Mouse (Mus musculus) layer of hippocampus, adult 8-10 months (tissue): ENCODE measurements around the gene Stra6l. TPM values are rescaled to one million over a fixed set of nuclear protein-coding genes. Genes with fewer than 3 reads are reported as not detected.

Experiments used
- DNase-seq, 2 experiments: peaks; one replicate each; pipeline ENCODE4 v3.0.0; 2022; ENCODE audit warnings: low spot score in 2 of 2
- total RNA-seq, 4 experiments: library from RNA; stranded (reverse); gene quantifications; 2 replicates each; pipeline ENCODE4 v1.2.4; 2022

The Stra6l gene
- total RNA-seq: under 1 TPM in 2 of 4 experiments, not detected in 2; 0.13 to 0.14 TPM

DNA sequence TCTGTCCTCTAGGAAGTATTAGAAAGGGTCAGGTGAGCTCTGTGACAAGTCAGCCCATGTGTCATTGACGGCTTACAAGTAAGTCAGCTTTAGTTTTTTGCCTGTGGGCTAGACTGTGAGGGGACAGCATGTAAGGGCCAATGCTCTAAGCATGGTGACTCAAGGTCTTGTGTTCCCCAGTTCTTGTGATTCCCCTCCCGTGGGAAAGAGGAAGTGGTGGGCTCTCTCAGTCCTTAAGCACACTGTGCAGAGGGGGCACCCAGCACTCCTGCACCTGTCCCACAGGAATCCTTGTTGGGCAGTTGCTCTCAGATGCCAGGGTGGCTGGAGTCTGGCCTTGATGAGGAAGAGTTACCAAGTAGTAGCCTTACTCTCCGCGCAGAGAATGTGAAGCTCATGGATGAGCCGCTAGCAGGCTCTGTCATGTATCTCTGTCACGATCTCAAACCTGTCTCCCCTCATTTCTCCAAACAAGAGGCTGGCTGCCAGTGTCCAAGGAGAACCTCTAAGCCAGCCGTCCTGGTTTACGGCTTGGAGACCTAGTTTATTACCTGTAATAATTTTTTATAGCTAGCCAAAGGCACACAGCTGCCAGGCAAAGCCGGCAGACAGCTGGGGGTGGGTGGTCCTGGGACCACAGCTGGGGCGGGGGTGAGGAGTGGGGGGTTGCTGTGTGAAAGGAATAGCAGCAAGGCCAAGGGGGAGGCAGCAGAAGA is at the start of gene Stra6l:
Stra6l (plus strand) TSS at position 556 of the 716 bp plus-strand sequence.
- no peak for DNase-seq

GRCm38 (mm10) chr4:45798964-45799363 is 49.5 kb upstream of the Stra6l start, which contains the start of gene Aldh1b1:
Aldh1b1 (plus strand) TSS chr4:45799022.
- peak; percentile 39 to 66 for DNase-seq

- no peak for DNase-seq
Observed at GRCm38 (mm10) chr4:45799956-45800537, 48.4 kb upstream of the Stra6l start.

GRCm38 (mm10) chr4:45802900-45803299 is 45.6 kb upstream of the Stra6l start:
- DNase-seq: no peak

GRCm38 (mm10) chr4:45808034-45808433 is 40.4 kb upstream of the Stra6l start:
- DNase-seq: no peak

- no peak for DNase-seq
Observed at GRCm38 (mm10) chr4:45811250-45811649, 37.2 kb upstream of the Stra6l start.

DNA sequence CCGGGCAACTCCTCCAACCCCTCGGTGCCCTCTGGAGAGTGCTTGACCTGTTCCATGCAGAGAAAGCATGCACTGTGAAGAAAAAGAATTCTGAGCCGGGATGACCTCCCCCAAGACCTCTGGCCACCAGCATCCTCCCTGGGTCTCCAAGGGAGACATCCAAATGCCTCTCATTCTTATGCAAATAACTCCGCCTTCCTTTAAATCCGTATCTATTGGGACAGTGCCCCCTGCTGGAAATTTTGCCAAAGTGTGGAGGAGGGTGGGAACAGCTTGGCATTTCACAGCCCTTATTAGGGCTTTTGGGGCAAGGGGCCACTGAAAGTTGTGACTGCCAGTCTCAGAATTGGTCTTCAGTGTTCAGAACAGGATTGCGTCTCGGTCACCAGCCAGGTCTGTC is 32.9 kb upstream of the Stra6l start:
- peak in 1 of 2 experiments; percentile 31 for DNase-seq

GRCm38 (mm10) chr4:45818814-45819207 is 29.7 kb upstream of the Stra6l start:
- no peak for DNase-seq

DNA sequence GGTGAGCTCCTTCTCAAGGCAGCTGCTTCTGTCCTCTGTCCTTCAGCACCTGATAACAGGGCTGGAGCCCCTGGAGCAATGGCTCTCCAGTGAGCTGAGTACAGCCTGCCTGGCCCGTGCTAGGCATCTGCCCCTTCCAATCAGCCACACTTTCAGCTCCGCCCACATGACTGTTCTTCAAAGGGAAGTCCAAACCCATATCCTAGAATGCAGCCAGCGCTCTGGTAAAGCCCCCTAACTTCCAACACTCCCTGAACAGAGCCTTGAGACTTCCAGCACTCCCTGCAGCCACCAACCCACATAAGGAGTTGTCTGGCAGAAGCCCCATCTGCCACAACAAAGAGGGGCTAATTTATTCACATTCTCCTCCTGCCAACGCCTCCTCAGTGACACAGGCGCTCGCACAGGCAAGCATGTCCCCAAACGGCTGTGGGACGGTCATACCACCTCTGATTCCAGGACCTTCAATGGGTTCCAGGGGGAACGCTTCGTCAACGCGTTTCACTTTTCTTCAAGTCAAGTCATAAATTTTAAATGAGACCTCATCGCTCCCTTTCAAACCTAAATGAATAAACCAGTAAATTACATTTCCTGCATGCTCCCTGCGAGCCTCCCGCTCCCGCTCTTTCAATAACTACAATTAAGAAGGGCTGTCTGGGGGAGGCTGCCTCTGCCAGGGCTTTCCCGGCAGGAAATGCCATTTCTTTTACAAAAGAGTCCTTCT is 29.1 kb upstream of the Stra6l start:
- DNase-seq: peak in 1 of 2 experiments; percentile 11

GRCm38 (mm10) chr4:45820074-45820830 is 28.2 kb upstream of the Stra6l start:
- peak in 1 of 2 experiments; percentile 53 for DNase-seq

DNA sequence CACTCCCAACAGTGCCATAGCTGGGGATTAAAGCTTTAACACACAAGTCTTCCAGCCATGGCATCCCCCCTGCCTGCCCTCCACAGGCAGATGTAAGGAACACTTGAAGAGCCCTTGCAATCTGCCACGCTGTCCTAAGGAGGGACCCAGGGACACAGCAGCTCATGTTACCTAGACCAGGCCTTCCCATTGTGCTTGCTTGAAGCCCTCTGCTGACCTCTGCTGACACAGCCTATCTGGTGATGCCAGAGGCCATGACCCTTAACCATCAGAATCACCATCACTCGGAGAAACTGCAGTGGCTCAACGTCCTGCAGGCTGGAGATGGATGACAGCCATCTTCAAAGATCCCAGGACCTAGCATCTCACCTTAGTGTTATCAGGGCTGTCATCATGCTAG is 26.5 kb upstream of the Stra6l start:
- no peak for DNase-seq

DNA sequence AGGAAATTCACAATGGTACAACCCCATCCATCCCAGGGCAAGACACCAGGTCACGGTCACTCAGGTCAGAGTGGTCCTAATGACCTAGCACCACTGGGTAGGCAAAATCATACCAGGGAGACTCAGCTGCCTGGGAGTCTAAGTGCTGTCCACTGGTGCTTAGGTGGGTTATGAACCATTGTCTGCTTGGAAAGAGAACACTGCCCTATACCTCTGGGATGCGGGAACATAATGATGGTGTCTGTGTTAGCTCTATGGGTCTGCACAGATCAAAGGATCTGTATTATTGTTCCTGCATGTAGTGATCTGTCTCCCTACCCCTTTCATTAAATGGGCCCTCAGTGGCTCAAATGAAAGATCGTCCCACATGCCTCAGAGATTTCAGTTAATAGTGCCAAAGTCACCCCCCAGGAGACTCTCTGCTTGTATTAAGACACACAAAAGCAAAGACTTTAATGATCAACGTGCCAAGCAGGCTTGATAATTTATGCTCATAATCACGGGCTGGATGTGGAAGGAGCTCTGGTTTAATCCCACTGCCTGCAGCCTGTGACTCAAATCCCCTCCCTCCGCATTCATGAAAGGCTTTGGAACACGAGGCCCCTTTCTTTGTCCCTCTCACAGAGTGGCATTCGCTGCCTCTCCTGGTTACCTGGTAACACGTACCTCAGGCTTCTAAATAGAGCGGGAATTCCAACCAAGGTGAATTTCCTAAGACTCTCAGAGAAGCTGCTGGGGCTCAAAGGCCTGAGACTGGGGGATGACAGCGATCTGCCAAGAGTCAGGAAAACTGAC is 25.5 kb upstream of the Stra6l start:
- no peak for DNase-seq

- no peak for DNase-seq
Observed at GRCm38 (mm10) chr4:45824049-45824760, 24.3 kb upstream of the Stra6l start.

DNA sequence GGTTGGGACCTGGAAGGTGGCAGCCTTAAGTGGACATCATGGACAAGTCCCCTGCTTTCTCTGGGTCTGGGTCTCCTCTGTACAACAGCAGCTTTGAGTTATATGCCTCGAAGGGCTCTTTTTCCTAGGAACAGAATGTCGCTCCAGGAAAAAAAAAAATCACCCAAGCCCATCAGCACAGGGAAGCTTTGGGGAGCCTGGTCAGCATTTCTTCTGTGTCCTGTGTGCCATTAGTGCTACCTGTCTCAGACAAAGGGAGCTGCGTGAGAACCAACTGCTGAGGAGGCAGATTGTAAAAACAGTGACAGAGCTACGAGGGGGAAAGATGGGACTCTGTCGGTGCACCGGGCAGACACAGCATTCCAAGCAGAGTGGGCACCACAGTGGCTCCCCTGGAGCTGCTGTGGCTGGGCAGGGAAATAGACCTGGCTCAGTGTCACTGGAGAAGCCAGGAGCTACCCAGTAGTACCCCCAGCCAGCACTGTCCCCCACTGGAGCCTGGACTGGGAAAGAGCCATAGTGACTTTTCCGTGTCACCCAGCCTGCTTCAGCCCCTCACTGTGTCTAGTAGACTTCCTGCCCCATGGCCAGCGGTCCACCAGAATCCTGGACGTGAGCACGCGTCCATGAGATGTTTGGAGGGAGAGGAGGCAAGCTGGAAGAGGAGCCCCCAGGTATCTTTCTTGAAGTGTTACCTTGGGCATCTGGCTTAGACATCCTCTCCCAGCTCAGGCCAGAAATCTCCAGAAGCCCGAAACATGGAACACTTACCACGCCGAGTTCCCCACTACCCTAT is 23.5 kb upstream of the Stra6l start:
- no peak for DNase-seq

GRCm38 (mm10) chr4:45826275-45827040 is 22.0 kb upstream of the Stra6l start, which contains the start of gene Igfbpl1:
Igfbpl1 (minus strand) TSS chr4:45826923.
- no peak for DNase-seq

- no peak for DNase-seq
Observed at GRCm38 (mm10) chr4:45829907-45830759, 18.3 kb upstream of the Stra6l start.

DNA sequence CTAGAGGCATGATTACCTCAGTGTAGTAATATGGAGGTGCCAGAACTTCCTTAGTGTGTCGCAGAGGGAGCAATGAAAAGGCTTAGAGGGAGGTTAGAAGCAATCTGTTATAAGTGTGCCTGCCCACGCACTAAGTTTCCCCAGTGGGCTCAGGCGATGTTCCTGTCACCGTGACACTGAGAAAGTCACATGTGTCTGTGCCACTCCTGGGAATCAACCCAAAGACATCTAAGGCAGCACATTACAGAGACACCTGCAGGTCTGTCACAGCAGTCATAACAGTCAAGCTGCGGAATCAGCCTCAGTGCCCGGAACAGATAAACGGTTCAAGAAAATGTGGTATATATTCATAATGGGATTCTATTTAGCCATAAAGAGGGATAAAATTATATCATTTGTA is 16.5 kb upstream of the Stra6l start:
- no peak for DNase-seq
